In the genomic region with DNA sequence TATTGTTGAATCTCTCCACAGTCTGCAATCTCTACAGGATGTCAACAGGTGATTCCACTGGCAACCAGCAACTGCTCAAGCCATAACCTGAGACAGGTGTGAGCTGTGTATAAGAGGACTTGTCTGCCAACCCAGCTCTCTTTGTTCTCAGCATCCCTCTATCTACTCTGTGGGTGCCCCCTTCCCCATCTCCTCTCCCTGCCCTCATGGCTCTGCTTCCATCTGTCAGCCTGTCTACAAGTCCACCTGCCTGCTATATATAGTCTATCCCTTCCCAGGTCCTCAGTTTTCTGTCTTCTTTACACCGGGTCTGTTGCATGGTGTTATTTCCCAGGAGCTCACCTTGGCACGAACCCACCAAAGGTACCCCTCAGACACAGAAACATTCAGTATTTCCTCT, we compare ENCODE assay signal across 16 mouse cellular contexts.
"Had no signal": no experiment of that assay in that cellular context is flagged by ENCODE, and none has a peak within 500 bp of the region (broad histone marks: within the 10 kb centered on the region; RNA-seq: fewer than 3 reads in every experiment).

No protein-coding gene starts in this region.

- H3K4me2 ChIP-seq: kidney, embryonic 15.5 days; limb, embryonic 12.5 days; limb, embryonic 15.5 days; liver, embryonic 11.5 days; liver, embryonic 15.5 days; midbrain, embryonic 11.5 days had no signal

- H3K27ac ChIP-seq: kidney, embryonic 15.5 days; limb, embryonic 12.5 days; limb, embryonic 15.5 days; liver, embryonic 15.5 days had no signal

- H3K9me3 ChIP-seq: kidney, embryonic 15.5 days; limb, embryonic 12.5 days; limb, embryonic 15.5 days; liver, embryonic 15.5 days had no signal

- H3K4me1 ChIP-seq: kidney, embryonic 15.5 days; limb, embryonic 15.5 days; liver, embryonic 15.5 days had no signal

- H3K27me3 ChIP-seq: kidney, embryonic 15.5 days; limb, embryonic 12.5 days; limb, embryonic 15.5 days; liver, embryonic 15.5 days had no signal

- H3K9ac ChIP-seq: kidney, embryonic 15.5 days; limb, embryonic 12.5 days; limb, embryonic 15.5 days; liver, embryonic 15.5 days had no signal

- DNase-seq: kidney, adult 2 months; kidney, postnatal 14 days; kidney, postnatal 4 days; left cerebral cortex, postnatal 4 days; lung, adult 2 months; lung, postnatal 14 days; lung, postnatal 4 days; midbrain, embryonic 14.5 days; thymus, adult 2 months; thymus, postnatal 25 days had no signal

- H3K4me3 ChIP-seq: kidney, embryonic 15.5 days; limb, embryonic 12.5 days; limb, embryonic 15.5 days; liver, embryonic 15.5 days had no signal
